Mouse (Mus musculus): Measurements from ENCODE around the gene Ero1lb. TPM values are rescaled to one million over a fixed set of nuclear protein-coding genes. Genes with fewer than 3 reads are reported as not detected.

The Ero1lb gene
- polyA plus RNA-seq, 1 experiment, result 6.4 TPM

GRCm38 (mm10) chr13:12543880-12544568 is 21.6 kb upstream of the Ero1lb start:
- H3K9ac ChIP-seq (ENCODE audit: low read depth, poor library complexity, severe bottlenecking), result no peak overlapping the region
- no peak overlapping the region for H3K27ac ChIP-seq (ENCODE audit: insufficient read depth, low read length)
- no peak overlapping the region for H3K4me3 ChIP-seq (ENCODE audit: low read depth, low read length)
- no peaks in the 10 kb centered on the region for H3K36me3 ChIP-seq (ENCODE audit: control insufficient read depth, insufficient read depth, low read length, poor library complexity, severe bottlenecking)
- H3K27me3 ChIP-seq (ENCODE audit: control insufficient read depth, insufficient read depth, low read length, poor library complexity, severe bottlenecking), result no peaks in the 10 kb centered on the region
- no peak for TF ChIP-seq EP300 (IDR thresholded peaks at IDR 0.05; ENCODE audit: insufficient read depth, low read depth, low read length)
- TF ChIP-seq CTCF (IDR thresholded peaks at IDR 0.05; ENCODE audit: low read depth, low read length), result no peak
- no peak for TF ChIP-seq POLR2A (IDR thresholded peaks at IDR 0.05; ENCODE audit: insufficient read depth, low read length)
- no peaks in the 10 kb centered on the region for H3K9me3 ChIP-seq (replicated peaks; ENCODE audit: control insufficient read depth, insufficient read depth, low read length, poor library complexity, severe bottlenecking)
- H3K4me1 ChIP-seq (ENCODE audit: control insufficient read depth, insufficient read depth, low read length), result no peaks in the 10 kb centered on the region

GRCm38 (mm10) chr13:12554211-12554610 is 11.5 kb upstream of the Ero1lb start:
- Histone ChIP-seq H3K27me3 (ENCODE audit: control insufficient read depth, insufficient read depth, low read length, poor library complexity, severe bottlenecking) (no peaks in the 10 kb centered on the region), H3K36me3 (ENCODE audit: control insufficient read depth, insufficient read depth, low read length, poor library complexity, severe bottlenecking) (no peaks in the 10 kb centered on the region), H3K9ac (ENCODE audit: low read depth, poor library complexity, severe bottlenecking) (no peak overlapping the region), H3K4me3 (ENCODE audit: low read depth, low read length) (no peak overlapping the region), H3K9me3 (replicated peaks; ENCODE audit: control insufficient read depth, insufficient read depth, low read length, poor library complexity, severe bottlenecking) (no peaks in the 10 kb centered on the region), H3K27ac (ENCODE audit: insufficient read depth, low read length) (no peak overlapping the region), H3K4me1 (ENCODE audit: control insufficient read depth, insufficient read depth, low read length) (no peaks in the 10 kb centered on the region)
- TF ChIP-seq CTCF (IDR thresholded peaks at IDR 0.05; ENCODE audit: low read depth, low read length) (no peak), POLR2A (IDR thresholded peaks at IDR 0.05; ENCODE audit: insufficient read depth, low read length) (no peak)

GRCm38 (mm10) chr13:12559044-12559443 is 6.6 kb upstream of the Ero1lb start:
- no peaks in the 10 kb centered on the region for H3K9me3 ChIP-seq (replicated peaks; ENCODE audit: control insufficient read depth, insufficient read depth, low read length, poor library complexity, severe bottlenecking)
- H3K27me3 ChIP-seq (ENCODE audit: control insufficient read depth, insufficient read depth, low read length, poor library complexity, severe bottlenecking), result no peaks in the 10 kb centered on the region
- no peak overlapping the region for H3K4me3 ChIP-seq (ENCODE audit: low read depth, low read length)
- no peaks in the 10 kb centered on the region for H3K36me3 ChIP-seq (ENCODE audit: control insufficient read depth, insufficient read depth, low read length, poor library complexity, severe bottlenecking)
- TF ChIP-seq POLR2A (IDR thresholded peaks at IDR 0.05; ENCODE audit: insufficient read depth, low read length) (no peak), CTCF (IDR thresholded peaks at IDR 0.05; ENCODE audit: low read depth, low read length) (no peak), EP300 (IDR thresholded peaks at IDR 0.05; ENCODE audit: insufficient read depth, low read depth, low read length) (no peak)
- no peaks in the 10 kb centered on the region for H3K4me1 ChIP-seq (ENCODE audit: control insufficient read depth, insufficient read depth, low read length)
- H3K9ac ChIP-seq (ENCODE audit: low read depth, poor library complexity, severe bottlenecking), result no peak overlapping the region
- H3K27ac ChIP-seq (ENCODE audit: insufficient read depth, low read length), result no peak overlapping the region

DNA sequence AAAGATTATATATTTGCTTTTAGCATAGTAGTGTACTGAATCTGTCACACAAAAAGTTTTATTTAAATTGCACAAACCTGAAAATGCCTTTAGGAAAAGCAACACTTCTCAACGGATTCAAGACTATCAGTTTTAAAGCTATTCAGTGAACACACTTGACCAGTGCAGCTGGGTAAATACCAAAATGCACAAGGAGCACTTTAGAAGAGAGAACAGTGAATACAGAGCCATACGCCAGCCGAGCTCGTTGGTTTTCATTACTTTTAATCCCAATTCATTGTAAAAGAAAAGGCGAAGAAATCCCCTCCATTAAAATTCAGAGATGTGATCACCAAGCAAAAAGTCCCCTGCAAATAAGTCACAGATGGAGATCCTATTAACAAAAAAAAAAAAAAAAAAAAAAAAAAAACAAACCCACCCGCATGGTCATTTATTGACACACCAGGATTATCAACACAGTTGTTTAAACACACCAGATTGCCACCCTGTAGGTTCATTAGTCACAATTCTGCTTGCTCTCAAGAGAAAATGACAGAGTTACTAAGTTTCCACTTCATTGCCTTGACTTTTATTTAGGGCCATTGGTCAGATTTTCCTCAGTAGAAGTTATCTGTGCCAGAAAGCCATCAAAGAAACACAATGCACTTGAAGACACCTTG is 6.1 kb upstream of the Ero1lb start:
- Histone ChIP-seq H3K27me3 (ENCODE audit: control insufficient read depth, insufficient read depth, low read length, poor library complexity, severe bottlenecking) (no peaks in the 10 kb centered on the region), H3K27ac (ENCODE audit: insufficient read depth, low read length) (no peak overlapping the region), H3K9me3 (replicated peaks; ENCODE audit: control insufficient read depth, insufficient read depth, low read length, poor library complexity, severe bottlenecking) (no peaks in the 10 kb centered on the region), H3K36me3 (ENCODE audit: control insufficient read depth, insufficient read depth, low read length, poor library complexity, severe bottlenecking) (no peaks in the 10 kb centered on the region), H3K4me3 (ENCODE audit: low read depth, low read length) (no peak overlapping the region), H3K9ac (ENCODE audit: low read depth, poor library complexity, severe bottlenecking) (no peak overlapping the region), H3K4me1 (ENCODE audit: control insufficient read depth, insufficient read depth, low read length) (no peaks in the 10 kb centered on the region)
- TF ChIP-seq POLR2A (IDR thresholded peaks at IDR 0.05; ENCODE audit: insufficient read depth, low read length) (no peak), EP300 (IDR thresholded peaks at IDR 0.05; ENCODE audit: insufficient read depth, low read depth, low read length) (no peak), CTCF (IDR thresholded peaks at IDR 0.05; ENCODE audit: low read depth, low read length) (no peak)

- Histone ChIP-seq H3K36me3 (ENCODE audit: control insufficient read depth, insufficient read depth, low read length, poor library complexity, severe bottlenecking) (no peaks in the 10 kb centered on the region), H3K4me3 (ENCODE audit: low read depth, low read length) (no peak overlapping the region), H3K27me3 (ENCODE audit: control insufficient read depth, insufficient read depth, low read length, poor library complexity, severe bottlenecking) (no peaks in the 10 kb centered on the region), H3K9me3 (replicated peaks; ENCODE audit: control insufficient read depth, insufficient read depth, low read length, poor library complexity, severe bottlenecking) (no peaks in the 10 kb centered on the region), H3K9ac (ENCODE audit: low read depth, poor library complexity, severe bottlenecking) (no peak overlapping the region), H3K27ac (ENCODE audit: insufficient read depth, low read length) (no peak overlapping the region), H3K4me1 (ENCODE audit: control insufficient read depth, insufficient read depth, low read length) (no peaks in the 10 kb centered on the region)
- no peak for TF ChIP-seq CTCF (IDR thresholded peaks at IDR 0.05; ENCODE audit: low read depth, low read length)
- no peak for TF ChIP-seq POLR2A (IDR thresholded peaks at IDR 0.05; ENCODE audit: insufficient read depth, low read length)
- no peak for TF ChIP-seq EP300 (IDR thresholded peaks at IDR 0.05; ENCODE audit: insufficient read depth, low read depth, low read length)
Measured at GRCm38 (mm10) chr13:12561729-12562128, 3.9 kb upstream of the Ero1lb start.

DNA sequence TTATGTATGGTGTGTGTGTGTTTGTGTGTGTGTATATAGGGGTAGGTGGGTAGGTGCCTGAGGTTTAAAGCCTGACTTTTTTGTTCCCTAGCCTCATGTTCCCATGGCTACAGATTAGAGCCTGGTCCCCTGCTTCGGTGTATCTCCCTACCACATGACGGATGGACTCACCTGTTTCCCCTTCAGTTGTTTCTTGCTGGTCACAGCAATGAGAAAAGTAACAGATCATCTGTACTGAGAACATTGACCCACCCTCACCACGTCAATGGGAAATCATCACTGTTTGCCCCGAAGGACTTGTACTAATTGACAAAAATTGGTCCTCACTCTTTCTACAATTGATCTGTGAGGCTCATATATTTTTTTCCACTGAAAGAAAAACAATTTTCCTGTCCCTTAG is 3.4 kb upstream of the Ero1lb start:
- Histone ChIP-seq H3K9me3 (replicated peaks; ENCODE audit: control insufficient read depth, insufficient read depth, low read length, poor library complexity, severe bottlenecking) (no peaks in the 10 kb centered on the region), H3K4me3 (ENCODE audit: low read depth, low read length) (no peak overlapping the region), H3K36me3 (ENCODE audit: control insufficient read depth, insufficient read depth, low read length, poor library complexity, severe bottlenecking) (no peaks in the 10 kb centered on the region), H3K27me3 (ENCODE audit: control insufficient read depth, insufficient read depth, low read length, poor library complexity, severe bottlenecking) (no peaks in the 10 kb centered on the region), H3K27ac (ENCODE audit: insufficient read depth, low read length) (no peak overlapping the region), H3K4me1 (ENCODE audit: control insufficient read depth, insufficient read depth, low read length) (no peaks in the 10 kb centered on the region), H3K9ac (ENCODE audit: low read depth, poor library complexity, severe bottlenecking) (no peak overlapping the region)
- TF ChIP-seq EP300 (IDR thresholded peaks at IDR 0.05; ENCODE audit: insufficient read depth, low read depth, low read length) (no peak), POLR2A (IDR thresholded peaks at IDR 0.05; ENCODE audit: insufficient read depth, low read length) (no peak), CTCF (IDR thresholded peaks at IDR 0.05; ENCODE audit: low read depth, low read length) (no peak)

All from ES-Bruce4 (cell line).